Mouse (Mus musculus) intestine, embryonic 15.5 days (tissue): Measurements from ENCODE around the gene Trim45. TPM values are rescaled to one million over a fixed set of nuclear protein-coding genes. Genes with fewer than 3 reads are reported as not detected.

ENCODE experiments used
- polyA plus RNA-seq: library from polyadenylated mRNA; unstranded; fragments of >200 nt; fragmentation: Nextera tagmentation; extraction: Ambion mirVana; gene quantifications from 2 replicates; pipeline ENCODE4 v1.2.1, GENCODE M21; 2015

Gene Trim45
- polyA plus RNA-seq, 1 experiment from 2014 or later, result 3.8 TPM

Other genes starting within 250 kb of the Trim45 start
- 84.1 and 88.8 TPM in 2 replicates for gene Man1a2, start 236.7 kb upstream of the Trim45 start, polyA plus RNA-seq
- gene Vtcn1, start 96.7 kb upstream of the Trim45 start, polyA plus RNA-seq, result 0.38 and 0.42 TPM in 2 replicates
- gene Ttf2, start 47.5 kb downstream of the Trim45 start, polyA plus RNA-seq, result 12.6 and 13.1 TPM in 2 replicates
- gene Cd101, start 107.4 kb downstream of the Trim45 start, polyA plus RNA-seq, result 0.05 TPM in 1 of 2 replicates, not detected in the other
- gene Ptgfrn, start 188.1 kb downstream of the Trim45 start, polyA plus RNA-seq, result 4.4 and 4.5 TPM in 2 replicates